Mouse (Mus musculus): Measurements from ENCODE around the gene Lypd6b. TPM values are rescaled to one million over a fixed set of nuclear protein-coding genes. Genes with fewer than 3 reads are reported as not detected.

The Lypd6b gene
- polyA plus RNA-seq, 1 experiment from 2014 or later: 12.5 TPM

DNA sequence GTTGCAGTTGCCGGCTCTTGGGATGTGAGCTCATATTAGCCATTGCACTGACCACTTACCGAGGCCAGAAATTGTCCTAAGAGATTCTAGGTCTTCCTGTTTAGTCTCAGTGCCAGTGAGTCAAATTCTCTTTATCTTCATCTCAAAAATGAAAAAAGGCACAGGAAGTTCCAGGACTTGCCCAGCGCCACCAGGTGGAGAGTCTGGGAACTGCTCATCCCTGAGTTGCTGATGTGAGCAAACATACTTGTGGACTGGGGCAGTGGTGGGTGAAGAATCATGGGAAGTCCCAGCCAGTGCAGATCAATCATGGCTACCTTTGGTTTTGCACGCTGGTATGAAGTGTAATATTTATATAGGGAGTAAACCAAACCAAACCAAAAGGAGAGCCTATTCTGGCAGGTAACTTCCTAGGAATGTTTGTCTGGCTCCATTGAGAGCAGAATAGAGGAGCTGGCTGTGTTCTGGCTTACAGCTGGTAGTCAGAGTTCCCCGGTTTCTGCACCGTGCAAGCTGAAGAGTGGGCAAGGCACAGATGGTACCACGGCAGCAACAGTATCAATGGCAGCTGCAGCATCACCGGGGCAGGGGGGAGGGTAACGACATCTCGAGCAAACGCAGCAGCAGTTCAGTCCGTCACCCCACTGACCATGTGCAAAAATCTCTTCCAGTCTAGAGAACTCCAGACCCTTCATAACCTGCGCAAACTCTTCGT, 38.7 kb upstream of the Lypd6b start:
- Histone ChIP-seq H3K9me3 (replicated peaks) (no peaks in the 10 kb centered on the region), H3K27ac (replicated peaks) (no peak overlapping the region), H3K4me3 (replicated peaks) (no peak overlapping the region), H3K36me3 (no peaks in the 10 kb centered on the region), H3K27me3 (no peaks in the 10 kb centered on the region), H3K4me2 (replicated peaks) (no peak overlapping the region), H3K9ac (no peak overlapping the region), H3K4me1 (peaks cover 30% of the 10 kb centered on the region)
- no peak for ATAC-seq (ENCODE audit: insufficient number of reproducible peaks, low FRiP score, low TSS enrichment, low read depth)
- WGBS: 73% methylated on average over 14 of the region's 14 CpGs

DNA sequence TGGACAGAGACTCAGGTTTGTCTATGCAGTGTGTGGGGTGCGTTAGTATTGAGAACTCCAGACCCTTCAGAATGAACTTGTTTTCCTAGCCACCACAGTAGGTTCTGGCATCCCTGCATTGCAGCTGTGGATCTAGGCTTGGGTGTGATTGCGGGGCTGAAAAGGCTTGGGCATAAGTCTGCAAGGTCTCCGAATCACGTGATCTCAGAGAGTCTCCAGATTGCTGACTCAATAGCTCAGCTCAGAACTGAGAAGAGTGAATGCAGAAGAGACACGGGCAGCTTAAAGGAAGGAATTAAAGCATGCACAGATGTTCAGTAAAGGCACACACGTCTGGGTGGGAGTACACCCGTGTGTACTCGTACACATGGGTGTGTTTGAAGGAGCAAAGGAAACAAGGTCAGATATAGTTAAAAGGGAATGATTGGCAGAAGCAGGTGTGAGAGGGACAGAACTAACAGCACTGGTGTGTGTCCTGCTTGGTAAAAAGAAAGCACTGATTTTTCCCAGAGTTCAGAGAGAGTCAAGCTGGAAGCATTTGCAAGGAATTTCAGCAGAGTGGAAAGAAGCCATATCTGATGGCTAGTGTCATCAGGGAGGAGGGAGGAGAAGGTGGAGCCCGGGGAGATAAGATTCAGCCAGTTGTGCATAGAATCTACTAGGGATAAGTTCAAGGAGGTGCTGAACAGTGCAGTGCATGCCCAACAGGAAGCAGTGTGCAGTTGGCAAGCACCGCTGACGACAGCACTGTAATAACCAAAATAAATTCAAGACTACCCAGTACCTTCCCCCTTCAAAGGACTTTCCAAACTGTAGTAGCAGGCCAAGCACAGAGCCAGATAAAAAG, 37.5 kb upstream of the Lypd6b start:
- Histone ChIP-seq H3K4me3 (replicated peaks) (no peak overlapping the region), H3K27ac (replicated peaks) (0 out of 2 replicates have a peak overlapping the region, but pooled peaks have one; percentile 39), H3K4me2 (replicated peaks) (no peak overlapping the region), H3K36me3 (no peaks in the 10 kb centered on the region), H3K9me3 (replicated peaks) (no peaks in the 10 kb centered on the region), H3K27me3 (no peaks in the 10 kb centered on the region), H3K9ac (no peak overlapping the region), H3K4me1 (peaks cover 18% of the 10 kb centered on the region)
- WGBS: 62% methylated on average over 11 of the region's 11 CpGs
- no peak for ATAC-seq (ENCODE audit: insufficient number of reproducible peaks, low FRiP score, low TSS enrichment, low read depth)

DNA sequence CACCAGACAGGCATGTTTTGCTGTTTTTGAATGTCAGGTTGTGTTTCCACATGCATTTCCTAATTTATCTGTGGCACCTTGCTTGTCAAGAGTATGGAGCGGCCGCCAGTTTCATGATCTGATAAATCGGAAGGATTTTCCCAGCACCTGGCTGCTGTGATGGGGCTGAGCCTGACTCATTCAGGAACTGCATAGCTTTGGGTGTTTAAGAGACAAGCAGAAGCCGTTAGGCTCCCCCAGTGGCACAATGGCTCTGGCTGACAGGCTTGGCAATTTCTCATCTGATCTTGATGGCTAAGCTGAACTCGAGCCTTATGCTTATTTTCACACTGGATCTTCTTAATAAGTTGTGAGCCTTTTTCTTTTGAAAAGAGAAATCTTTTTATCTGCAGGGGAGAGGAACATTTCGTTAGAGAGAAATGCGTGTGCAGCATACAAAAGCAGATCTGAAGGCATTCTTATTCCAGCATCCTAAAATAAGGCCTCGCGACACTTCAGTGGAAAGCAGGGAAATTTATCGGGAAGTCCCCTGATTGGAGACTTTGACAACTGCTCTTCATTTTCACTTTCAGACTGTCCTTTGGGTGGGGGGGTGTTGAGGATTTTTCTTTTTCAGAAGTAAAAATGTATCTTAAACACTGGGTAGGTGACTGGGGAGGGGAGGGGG, 35.8 kb upstream of the Lypd6b start:
- no peak for ATAC-seq (ENCODE audit: insufficient number of reproducible peaks, low FRiP score, low TSS enrichment, low read depth)
- Histone ChIP-seq H3K27ac (replicated peaks) (no peak overlapping the region), H3K36me3 (no peaks in the 10 kb centered on the region), H3K9ac (no peak overlapping the region), H3K9me3 (replicated peaks) (no peaks in the 10 kb centered on the region), H3K4me1 (peaks cover 12% of the 10 kb centered on the region; the same call in 1 of the 2 replicates), H3K4me2 (replicated peaks) (no peak overlapping the region), H3K27me3 (no peaks in the 10 kb centered on the region), H3K4me3 (replicated peaks) (no peak overlapping the region)
- WGBS: 74% methylated on average over 10 of the region's 10 CpGs

DNA sequence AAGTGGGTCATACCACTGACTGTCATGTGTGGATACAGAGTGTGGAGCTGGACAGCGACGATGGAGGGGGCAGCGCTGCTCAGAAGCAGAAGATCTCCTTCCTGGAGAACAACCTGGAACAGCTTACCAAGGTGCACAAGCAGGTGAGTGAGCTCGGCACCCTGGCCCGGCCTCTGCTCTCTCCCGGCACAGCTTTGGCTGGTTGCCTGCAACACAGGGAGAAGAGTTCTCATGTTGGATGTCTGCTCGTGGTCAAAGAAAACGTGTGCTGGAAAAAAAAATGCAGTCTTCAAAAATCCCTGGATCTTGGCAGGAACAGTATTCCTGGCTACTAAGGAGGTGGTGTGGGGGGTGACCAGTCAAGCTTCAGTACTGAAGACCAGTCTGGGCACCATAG, 35.3 kb upstream of the Lypd6b start:
- Histone ChIP-seq H3K4me3 (replicated peaks) (no peak overlapping the region), H3K4me1 (peaks cover 12% of the 10 kb centered on the region; the same call in 1 of the 2 replicates), H3K27ac (replicated peaks) (no peak overlapping the region), H3K36me3 (no peaks in the 10 kb centered on the region), H3K4me2 (replicated peaks) (no peak overlapping the region), H3K27me3 (no peaks in the 10 kb centered on the region), H3K9ac (no peak overlapping the region), H3K9me3 (replicated peaks) (no peaks in the 10 kb centered on the region)
- no peak for ATAC-seq (ENCODE audit: insufficient number of reproducible peaks, low FRiP score, low TSS enrichment, low read depth)
- WGBS: 76% methylated on average over 8 of the region's 8 CpGs

DNA sequence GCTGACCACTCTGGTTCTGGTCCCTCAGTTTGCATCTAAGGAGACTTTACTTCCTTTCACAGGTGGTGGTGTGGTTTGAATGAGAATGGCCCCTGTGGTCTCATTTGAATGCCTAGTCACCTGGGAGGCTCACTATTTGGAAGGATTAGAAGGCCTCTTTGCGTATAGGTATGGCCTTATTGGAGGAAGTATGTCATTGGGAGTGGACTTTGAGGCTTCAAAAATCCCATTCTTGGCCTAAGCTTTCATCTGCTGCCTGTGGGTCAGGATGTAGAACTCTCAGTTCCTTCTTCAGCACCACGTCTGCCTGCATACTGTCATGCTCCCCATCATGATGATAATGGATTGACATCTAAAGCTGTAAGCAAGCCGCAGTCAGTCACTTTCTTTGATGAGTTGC, 34.4 kb upstream of the Lypd6b start:
- no peak overlapping the region for H3K4me2 ChIP-seq (replicated peaks)
- no peak overlapping the region for H3K27ac ChIP-seq (replicated peaks)
- WGBS: 91% methylated on average over 3 of the region's 3 CpGs
- H3K4me3 ChIP-seq (replicated peaks): no peak overlapping the region
- H3K4me1 ChIP-seq: peaks cover 12% of the 10 kb centered on the region; the same call in 1 of the 2 replicates
- no peaks in the 10 kb centered on the region for H3K9me3 ChIP-seq (replicated peaks)
- no peaks in the 10 kb centered on the region for H3K27me3 ChIP-seq
- H3K9ac ChIP-seq: no peak overlapping the region
- H3K36me3 ChIP-seq: no peaks in the 10 kb centered on the region
- no peak for ATAC-seq (ENCODE audit: insufficient number of reproducible peaks, low FRiP score, low TSS enrichment, low read depth)

DNA sequence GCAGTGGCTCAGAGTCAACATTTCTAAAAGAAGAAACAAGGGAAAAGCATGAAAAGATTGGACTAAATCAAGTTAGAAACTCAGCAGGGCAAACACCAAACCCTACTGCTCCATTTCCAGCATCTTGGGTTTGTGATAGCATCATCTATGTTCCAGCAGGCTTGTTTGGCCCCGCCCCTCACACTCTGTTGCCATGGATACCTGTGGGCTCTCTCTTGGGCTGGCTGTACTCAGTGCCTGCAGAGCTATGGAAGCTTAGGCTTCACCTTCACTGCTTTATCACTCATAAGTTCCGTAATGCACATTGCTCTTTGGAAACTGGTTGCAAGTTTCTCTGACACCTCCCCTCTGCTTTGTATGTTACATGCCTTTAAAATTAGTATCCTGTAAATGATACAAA, 32.4 kb upstream of the Lypd6b start:
- Histone ChIP-seq H3K36me3 (no peaks in the 10 kb centered on the region), H3K27ac (replicated peaks) (no peak overlapping the region), H3K27me3 (no peaks in the 10 kb centered on the region), H3K9ac (no peak overlapping the region), H3K4me1 (no peaks in the 10 kb centered on the region), H3K4me3 (replicated peaks) (no peak overlapping the region), H3K9me3 (replicated peaks) (no peaks in the 10 kb centered on the region), H3K4me2 (replicated peaks) (no peak overlapping the region)
- ATAC-seq (ENCODE audit: insufficient number of reproducible peaks, low FRiP score, low TSS enrichment, low read depth): no peak
- WGBS: 67% methylated on average over 2 of the region's 2 CpGs

DNA sequence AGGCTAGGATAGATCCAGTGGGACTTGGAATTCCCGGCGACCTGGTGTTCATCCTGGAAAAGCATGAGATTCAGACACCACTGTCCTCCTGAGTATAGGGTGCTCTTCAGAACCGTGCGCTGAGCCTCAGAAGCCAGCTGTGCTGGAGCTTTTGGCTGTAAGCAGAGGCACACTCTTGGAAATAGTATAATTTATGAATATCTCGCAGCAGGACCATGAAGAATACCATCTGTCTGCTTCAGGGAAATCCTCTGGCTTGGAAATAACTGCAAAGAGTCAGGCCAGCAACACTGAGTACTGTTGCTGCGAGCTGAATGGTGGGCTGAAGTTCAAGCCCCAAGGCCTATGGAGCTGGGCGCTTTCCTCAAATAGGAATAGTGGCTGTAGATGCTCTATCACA, 29.9 kb upstream of the Lypd6b start:
- no peak for ATAC-seq (ENCODE audit: insufficient number of reproducible peaks, low FRiP score, low TSS enrichment, low read depth)
- no peaks in the 10 kb centered on the region for H3K9me3 ChIP-seq (replicated peaks)
- H3K27me3 ChIP-seq: no peaks in the 10 kb centered on the region
- H3K4me1 ChIP-seq: no peaks in the 10 kb centered on the region
- no peak overlapping the region for H3K4me2 ChIP-seq (replicated peaks)
- no peak overlapping the region for H3K4me3 ChIP-seq (replicated peaks)
- H3K27ac ChIP-seq (replicated peaks): no peak overlapping the region
- WGBS: 82% methylated on average over 7 of the region's 7 CpGs
- H3K36me3 ChIP-seq: no peaks in the 10 kb centered on the region
- H3K9ac ChIP-seq: no peak overlapping the region

DNA sequence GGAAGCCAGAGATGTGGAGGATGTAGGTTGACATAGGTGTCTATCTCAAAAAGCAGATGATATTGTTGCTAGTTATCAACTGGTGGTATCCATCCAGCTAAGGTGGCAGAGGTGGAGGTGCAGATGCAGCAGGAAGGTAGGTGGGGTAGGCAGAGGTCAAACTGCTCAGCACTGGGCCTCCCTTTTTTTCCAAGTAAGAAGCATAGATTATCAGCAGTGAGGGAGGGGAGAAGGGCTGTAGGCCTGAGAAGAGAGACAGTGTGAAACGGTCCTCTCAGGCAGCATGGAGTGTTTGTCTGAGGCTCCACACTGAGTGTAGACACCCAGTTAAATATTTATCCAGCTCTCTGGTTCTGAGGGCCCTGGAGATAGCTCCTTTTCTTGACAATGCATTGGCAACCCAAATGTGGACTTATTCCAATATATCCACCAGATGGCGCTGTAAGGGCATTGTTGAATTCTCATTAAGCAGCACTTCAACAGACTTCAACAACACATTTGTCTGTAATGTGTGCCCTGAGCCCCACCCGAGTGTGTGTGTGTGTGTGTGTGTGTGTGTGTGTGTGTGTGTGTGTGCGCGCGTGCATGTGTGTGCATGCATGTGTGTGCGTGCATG, 23.0 kb upstream of the Lypd6b start:
- Histone ChIP-seq H3K27me3 (no peaks in the 10 kb centered on the region), H3K9me3 (replicated peaks) (no peaks in the 10 kb centered on the region), H3K4me2 (replicated peaks) (no peak overlapping the region), H3K9ac (no peak overlapping the region), H3K27ac (replicated peaks) (no peak overlapping the region), H3K4me3 (replicated peaks) (no peak overlapping the region), H3K4me1 (no peaks in the 10 kb centered on the region), H3K36me3 (no peaks in the 10 kb centered on the region)
- ATAC-seq (ENCODE audit: insufficient number of reproducible peaks, low FRiP score, low TSS enrichment, low read depth): no peak
- 36% methylated on average over 7 of the region's 7 CpGs for WGBS

DNA sequence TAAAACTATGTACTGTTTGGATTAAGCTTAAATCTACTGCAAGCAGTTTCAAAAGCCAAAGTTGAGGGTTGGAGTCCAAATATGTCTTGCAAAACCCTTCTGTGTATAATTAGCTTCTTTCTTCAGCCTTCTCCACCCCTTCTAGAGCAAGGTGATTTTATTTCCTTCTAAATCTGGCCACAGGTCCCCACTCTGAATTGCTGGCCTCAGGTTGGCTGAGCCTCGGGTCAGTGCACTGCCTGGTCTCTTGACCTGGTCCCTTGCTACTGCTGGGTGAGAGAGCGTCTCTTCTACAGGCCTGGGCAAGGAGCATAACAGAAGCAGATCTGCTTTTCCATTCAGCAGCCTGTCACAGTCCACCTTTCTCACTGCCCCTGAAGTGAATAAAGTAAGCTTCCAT, 18.6 kb upstream of the Lypd6b start:
- ATAC-seq (ENCODE audit: insufficient number of reproducible peaks, low FRiP score, low TSS enrichment, low read depth): no peak
- WGBS: 64% methylated on average over 2 of the region's 2 CpGs
- Histone ChIP-seq H3K9ac (no peak overlapping the region), H3K27me3 (no peaks in the 10 kb centered on the region), H3K27ac (replicated peaks) (no peak overlapping the region), H3K4me2 (replicated peaks) (no peak overlapping the region), H3K9me3 (replicated peaks) (no peaks in the 10 kb centered on the region), H3K36me3 (no peaks in the 10 kb centered on the region), H3K4me1 (no peaks in the 10 kb centered on the region), H3K4me3 (replicated peaks) (no peak overlapping the region)

DNA sequence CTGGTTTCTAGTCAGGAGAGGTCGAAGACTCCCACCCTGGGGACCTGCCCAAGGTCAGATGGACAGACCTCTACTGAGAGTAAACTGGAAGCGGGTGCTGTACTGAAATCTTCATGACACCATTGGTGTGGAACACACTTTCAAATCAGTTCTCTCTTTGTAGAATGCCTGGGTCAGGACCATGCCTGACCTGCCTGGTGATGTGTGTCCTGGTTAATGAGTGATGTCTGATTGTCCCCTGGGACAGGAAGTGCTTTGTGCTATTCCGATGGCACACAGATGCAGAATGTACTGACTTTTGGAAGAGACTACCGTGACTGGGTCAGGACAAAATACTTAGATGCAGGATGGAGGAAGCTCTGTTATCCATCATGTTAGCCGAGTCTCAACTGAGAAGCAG, 17.0 kb upstream of the Lypd6b start:
- Histone ChIP-seq H3K9ac (no peak overlapping the region), H3K4me3 (replicated peaks) (no peak overlapping the region), H3K36me3 (no peaks in the 10 kb centered on the region), H3K27me3 (no peaks in the 10 kb centered on the region), H3K27ac (replicated peaks) (no peak overlapping the region), H3K4me2 (replicated peaks) (no peak overlapping the region), H3K9me3 (replicated peaks) (no peaks in the 10 kb centered on the region), H3K4me1 (no peaks in the 10 kb centered on the region)
- no peak for ATAC-seq (ENCODE audit: insufficient number of reproducible peaks, low FRiP score, low TSS enrichment, low read depth)
- 71% methylated on average over 5 of the region's 5 CpGs for WGBS

DNA sequence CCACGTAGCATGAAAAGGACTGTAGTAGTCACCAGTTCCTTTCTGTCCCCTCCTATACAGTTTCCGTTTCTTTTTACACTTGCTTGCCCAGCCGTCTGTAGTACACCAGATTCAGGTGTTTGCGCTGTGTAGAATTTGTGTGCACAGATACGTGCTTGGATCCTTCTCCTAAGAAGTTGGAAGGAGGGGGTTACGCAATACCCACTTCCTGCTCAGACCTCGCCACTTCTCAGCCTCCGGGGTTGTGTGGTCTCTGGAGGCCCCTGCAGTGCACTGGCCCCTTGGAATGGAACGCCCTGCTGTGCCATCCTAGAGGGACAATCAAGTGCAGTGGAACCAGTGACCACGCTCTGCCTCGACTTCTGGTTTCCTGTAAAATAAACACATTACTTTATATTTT, 16.3 kb upstream of the Lypd6b start:
- H3K27me3 ChIP-seq: no peaks in the 10 kb centered on the region
- no peak overlapping the region for H3K9ac ChIP-seq
- no peak overlapping the region for H3K4me2 ChIP-seq (replicated peaks)
- no peak overlapping the region for H3K27ac ChIP-seq (replicated peaks)
- no peaks in the 10 kb centered on the region for H3K4me1 ChIP-seq
- no peak for ATAC-seq (ENCODE audit: insufficient number of reproducible peaks, low FRiP score, low TSS enrichment, low read depth)
- H3K4me3 ChIP-seq (replicated peaks): no peak overlapping the region
- H3K36me3 ChIP-seq: no peaks in the 10 kb centered on the region
- H3K9me3 ChIP-seq (replicated peaks): no peaks in the 10 kb centered on the region
- WGBS: 59% methylated on average over 11 of the region's 11 CpGs

Data from embryonic facial prominence, embryonic 15.5 days (tissue).